Mouse (Mus musculus): ENCODE data around the gene Leng9. TPM values are rescaled to one million over a fixed set of nuclear protein-coding genes. Genes with fewer than 3 reads are reported as not detected.

Gene Leng9
- polyA plus RNA-seq, 1 experiment from 2014 or later = 7.7 TPM

DNA sequence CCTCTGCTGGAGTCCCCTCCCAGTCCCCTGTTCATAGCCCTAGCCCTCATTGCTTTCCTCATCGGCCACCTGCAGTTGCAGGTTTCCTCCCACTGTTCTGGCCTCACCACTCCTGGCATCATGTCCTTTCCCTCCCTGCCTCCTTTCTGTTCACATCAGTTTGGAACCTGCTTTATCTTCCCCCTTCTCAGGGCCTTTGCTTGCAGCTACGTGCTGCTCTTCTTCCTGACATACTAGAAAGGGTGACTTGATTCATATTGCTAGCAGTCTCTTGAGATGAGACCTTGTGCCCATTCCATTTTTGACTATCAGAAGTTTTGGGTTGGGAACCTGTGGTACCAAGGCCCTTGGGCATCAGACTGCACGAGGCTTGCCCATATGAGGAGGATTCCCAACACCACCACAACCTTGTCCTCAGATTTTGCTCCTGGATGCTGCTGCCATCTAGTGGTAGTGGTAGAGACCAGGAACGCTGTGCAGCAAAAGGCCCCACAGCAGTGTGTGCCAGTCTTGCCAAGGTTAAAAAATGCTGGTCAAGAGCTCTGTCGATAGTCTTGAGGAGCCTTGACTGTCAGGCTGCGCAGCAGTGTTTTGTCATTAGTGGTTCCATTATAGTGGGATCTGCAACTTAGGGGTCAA, 4.5 kb downstream of the Leng9 start:
- peak; percentile 56 for DNase-seq (ENCODE audit: low spot score)
- no peak for ATAC-seq
- no peak overlapping the region for H3K4me2 ChIP-seq (replicated peaks; ENCODE audit: low read depth, low read length)
- H3K36me3 ChIP-seq (ENCODE audit: insufficient read depth, low read length) = peaks cover 67% of the 10 kb centered on the region
- H3K27me3 ChIP-seq (replicated peaks; ENCODE audit: insufficient read depth, low read length) = no peaks in the 10 kb centered on the region
- no peak overlapping the region for H3K4me3 ChIP-seq (ENCODE audit: low read depth, low read length)
- no peak overlapping the region for H3K27ac ChIP-seq (ENCODE audit: low read length)
- WGBS = 52% methylated on average over 6 of the region's 6 CpGs
- H3K4me1 ChIP-seq (ENCODE audit: insufficient read depth, low read depth, low read length) = peaks cover 6% of the 10 kb centered on the region; the same call in 1 of the 2 replicates
- TF ChIP-seq CTCF (IDR thresholded peaks at IDR 0.05) (peak; percentile 87), EP300 (IDR thresholded peaks at IDR 0.05) (no peak)
- H3K9ac ChIP-seq (replicated peaks; ENCODE audit: low read depth) = no peak overlapping the region
- H3K9me3 ChIP-seq (ENCODE audit: low read length) = no peaks in the 10 kb centered on the region

DNA sequence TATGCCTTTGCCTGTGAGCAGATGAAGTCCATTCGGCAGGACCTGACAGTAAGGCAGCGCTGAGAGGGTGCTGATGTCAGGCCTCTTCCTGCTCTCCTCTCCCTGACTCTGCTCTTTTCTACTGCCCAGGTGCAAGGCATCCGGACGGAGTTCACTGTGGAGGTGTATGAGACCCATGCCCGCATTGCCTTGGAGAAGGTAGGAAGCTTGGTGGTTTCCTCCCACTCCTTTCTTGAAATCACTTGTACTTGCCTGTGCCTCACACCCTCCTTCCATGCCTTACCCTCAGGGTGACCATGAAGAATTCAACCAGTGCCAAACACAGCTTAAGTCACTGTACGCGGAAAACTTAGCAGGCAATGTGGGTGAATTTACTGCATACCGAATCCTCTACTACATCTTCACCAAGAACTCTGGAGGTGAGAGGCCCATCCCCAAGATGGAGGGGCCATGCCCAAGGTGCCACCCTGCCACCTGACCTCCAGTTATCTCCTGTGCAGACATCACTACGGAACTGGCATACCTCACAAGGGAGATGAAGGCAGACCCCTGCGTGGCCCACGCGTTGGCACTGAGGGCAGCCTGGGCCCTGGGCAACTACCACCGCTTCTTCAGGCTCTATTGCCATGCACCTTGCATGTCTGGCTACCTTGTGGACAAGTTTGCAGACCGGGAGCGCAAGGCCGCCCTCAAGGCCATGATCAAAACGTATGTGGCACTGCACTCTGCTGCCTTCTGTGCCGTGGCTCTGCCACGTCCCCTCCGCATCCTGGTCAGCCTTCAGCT, 5.2 kb downstream of the Leng9 start:
- H3K36me3 ChIP-seq (ENCODE audit: insufficient read depth, low read length) = peaks cover 72% of the 10 kb centered on the region
- no peak overlapping the region for H3K27ac ChIP-seq (ENCODE audit: low read length)
- DNase-seq (ENCODE audit: low spot score) (no peak), ATAC-seq (no peak)
- no peak for TF ChIP-seq EP300 (IDR thresholded peaks at IDR 0.05)
- no peak for TF ChIP-seq CTCF (IDR thresholded peaks at IDR 0.05)
- WGBS = 94% methylated on average over 20 of the region's 20 CpGs
- peaks cover 6% of the 10 kb centered on the region; the same call in 1 of the 2 replicates for H3K4me1 ChIP-seq (ENCODE audit: insufficient read depth, low read depth, low read length)
- no peaks in the 10 kb centered on the region for H3K9me3 ChIP-seq (ENCODE audit: low read length)
- H3K4me3 ChIP-seq (ENCODE audit: low read depth, low read length) = no peak overlapping the region
- no peaks in the 10 kb centered on the region for H3K27me3 ChIP-seq (replicated peaks; ENCODE audit: insufficient read depth, low read length)
- H3K9ac ChIP-seq (replicated peaks; ENCODE audit: low read depth) = no peak overlapping the region
- no peak overlapping the region for H3K4me2 ChIP-seq (replicated peaks; ENCODE audit: low read depth, low read length)

- TF ChIP-seq CTCF (IDR thresholded peaks at IDR 0.05) = no peak
- no peak for TF ChIP-seq EP300 (IDR thresholded peaks at IDR 0.05)
- H3K9me3 ChIP-seq (ENCODE audit: low read length) = no peaks in the 10 kb centered on the region
- ATAC-seq = no peak
- H3K4me2 ChIP-seq (replicated peaks; ENCODE audit: low read depth, low read length) = no peak overlapping the region
- no peak overlapping the region for H3K9ac ChIP-seq (replicated peaks; ENCODE audit: low read depth)
- DNase-seq (ENCODE audit: low spot score) = no peak
- H3K27ac ChIP-seq (ENCODE audit: low read length) = no peak overlapping the region
- H3K4me1 ChIP-seq (ENCODE audit: insufficient read depth, low read depth, low read length) = peaks cover 6% of the 10 kb centered on the region; the same call in 1 of the 2 replicates
- H3K27me3 ChIP-seq (replicated peaks; ENCODE audit: insufficient read depth, low read length) = no peaks in the 10 kb centered on the region
- H3K4me3 ChIP-seq (ENCODE audit: low read depth, low read length) = no peak overlapping the region
- 95% methylated on average over 13 of the region's 13 CpGs for WGBS
- peaks cover 81% of the 10 kb centered on the region for H3K36me3 ChIP-seq (ENCODE audit: insufficient read depth, low read length)
Measured at GRCm38 (mm10) chr7:4144046-4144445, 6.1 kb downstream of the Leng9 start.

GRCm38 (mm10) chr7:4143506-4143905, 6.7 kb downstream of the Leng9 start:
- Histone ChIP-seq H3K27ac (ENCODE audit: low read length) (no peak overlapping the region), H3K9me3 (ENCODE audit: low read length) (no peaks in the 10 kb centered on the region), H3K27me3 (replicated peaks; ENCODE audit: insufficient read depth, low read length) (no peaks in the 10 kb centered on the region), H3K4me1 (ENCODE audit: insufficient read depth, low read depth, low read length) (peaks cover 5% of the 10 kb centered on the region; the same call in 1 of the 2 replicates), H3K9ac (replicated peaks; ENCODE audit: low read depth) (no peak overlapping the region), H3K4me2 (replicated peaks; ENCODE audit: low read depth, low read length) (no peak overlapping the region), H3K4me3 (ENCODE audit: low read depth, low read length) (no peak overlapping the region), H3K36me3 (ENCODE audit: insufficient read depth, low read length) (peaks cover 86% of the 10 kb centered on the region)
- WGBS = 92% methylated on average over 19 of the region's 19 CpGs
- DNase-seq (ENCODE audit: low spot score) (no peak), ATAC-seq (no peak)
- no peak for TF ChIP-seq CTCF (IDR thresholded peaks at IDR 0.05)
- no peak for TF ChIP-seq EP300 (IDR thresholded peaks at IDR 0.05)

GRCm38 (mm10) chr7:4142796-4143445, 7.3 kb downstream of the Leng9 start:
- WGBS = 94% methylated on average over 10 of the region's 10 CpGs
- no peak for DNase-seq (ENCODE audit: low spot score)

More at GRCm38 (mm10) chr7:4142796-4143445, 7.3 kb downstream of the Leng9 start:
- Histone ChIP-seq H3K9me3 (ENCODE audit: low read length) (no peaks in the 10 kb centered on the region), H3K4me2 (replicated peaks; ENCODE audit: low read depth, low read length) (no peak overlapping the region), H3K36me3 (ENCODE audit: insufficient read depth, low read length) (peaks cover 88% of the 10 kb centered on the region), H3K9ac (replicated peaks; ENCODE audit: low read depth) (no peak overlapping the region), H3K27ac (ENCODE audit: low read length) (no peak overlapping the region), H3K4me1 (ENCODE audit: insufficient read depth, low read depth, low read length) (0 out of 2 replicates have a peak, but pooled peaks cover 2% of the 10 kb centered on the region), H3K4me3 (ENCODE audit: low read depth, low read length) (no peak overlapping the region), H3K27me3 (replicated peaks; ENCODE audit: insufficient read depth, low read length) (no peaks in the 10 kb centered on the region)
- ATAC-seq = no peak
- TF ChIP-seq EP300 (IDR thresholded peaks at IDR 0.05) = no peak
- no peak for TF ChIP-seq CTCF (IDR thresholded peaks at IDR 0.05)
